Mouse (Mus musculus) heart, adult 2 months (tissue): ENCODE measurements around the gene Pdk2.

Experiments used
- CTCF ChIP-seq: fragments of 200-600 bp; IDR thresholded peaks from 2 replicates; pipeline ENCODE4 v1.8.1; 2022; ENCODE audit warnings: antibody characterized with exemption, mild to moderate bottlenecking, moderate library complexity
- EP300 ChIP-seq: fragments of 200-500 bp; IDR thresholded peaks from 2 replicates; pipeline ENCODE4 v1.6.1; 2011; ENCODE audit warnings: low read depth, low read length, control low read depth; ENCODE audit not compliant: insufficient read depth
- POLR2A ChIP-seq: fragments of 200-500 bp; IDR thresholded peaks from 2 replicates; pipeline ENCODE4 v1.6.1; 2011; ENCODE audit warnings: mild to moderate bottlenecking, low read depth, low read length, control low read depth; ENCODE audit not compliant: insufficient read depth

GRCm38 (mm10) chr11:95023481-95023880 is 17.7 kb downstream of the Pdk2 start:
- TF ChIP-seq CTCF (no peak), POLR2A (no peak; the same call in 1 of the 2 replicates), EP300 (0 out of 2 replicates have a peak, but pooled peaks have one; percentile 9)
